15 mouse cellular contexts compared by ENCODE assay signal in genomic region chr7:102425933-102426685, GRCm38 (mm10). TPM values are rescaled to one million over a fixed set of nuclear protein-coding genes. Genes with fewer than 3 reads are reported as not detected.
DNase-seq lines count a peak whose midpoint lies in the region; ATAC-seq and TF ChIP-seq lines count a peak whose summit lies in the region.
"Had no signal": no experiment of that assay in that cellular context is flagged by ENCODE, and none has a peak within 500 bp of the region (broad histone marks: within the 10 kb centered on the region; RNA-seq: fewer than 3 reads in every experiment).

No protein-coding gene starts in this region.

- H3K4me1 ChIP-seq in liver, embryonic 11.5 days (replicated peaks; ENCODE audit: control insufficient read depth, insufficient read depth, low read length), result no peaks in the 10 kb centered on the region
- H3K4me1 ChIP-seq in liver, adult 2 months (ENCODE audit: control insufficient read depth, insufficient read depth, low read length), result no peaks in the 10 kb centered on the region; the same call in 1 of the 2 replicates
- H3K4me1 ChIP-seq in small intestine, adult 2 months (ENCODE audit: control insufficient read depth, insufficient read depth, insufficient read length, low read length), result peaks cover 7% of the 10 kb centered on the region
- H3K4me1 ChIP-seq in heart, embryonic 11.5 days (ENCODE audit: control insufficient read depth, insufficient read depth, low read length), result no peaks in the 10 kb centered on the region
- H3K4me1 ChIP-seq: lung, embryonic 15.5 days had no signal

- no peaks in the 10 kb centered on the region for H3K9me3 ChIP-seq in liver, embryonic 11.5 days (ENCODE audit: control insufficient read depth, low read length)
- no peaks in the 10 kb centered on the region for H3K9me3 ChIP-seq in heart, embryonic 11.5 days (replicated peaks; ENCODE audit: control insufficient read depth, low read length)
- H3K9me3 ChIP-seq: embryonic facial prominence, embryonic 12.5 days; lung, embryonic 15.5 days had no signal

- no peak for TF ChIP-seq CTCF in liver, adult 2 months (IDR thresholded peaks at IDR 0.05; ENCODE audit: low read depth, low read length)
- no peak for TF ChIP-seq CTCF in small intestine, adult 2 months (IDR thresholded peaks at IDR 0.05; ENCODE audit: extremely low read depth, insufficient read length, insufficient replicate concordance, low read depth, low read length)

- H3K36me3 ChIP-seq in liver, embryonic 11.5 days (ENCODE audit: control insufficient read depth, insufficient read depth, low read length), result no peaks in the 10 kb centered on the region
- H3K36me3 ChIP-seq in liver, adult 2 months (ENCODE audit: control insufficient read depth, insufficient read depth, low read length), result peaks cover 5% of the 10 kb centered on the region; the same call in 1 of the 2 replicates
- H3K36me3 ChIP-seq in small intestine, adult 2 months (ENCODE audit: control insufficient read depth, insufficient read depth, low read length), result peaks cover 8% of the 10 kb centered on the region; the same call in 1 of the 2 replicates
- H3K36me3 ChIP-seq in heart, embryonic 11.5 days (ENCODE audit: control insufficient read depth, insufficient read depth, low read length), result no peaks in the 10 kb centered on the region
- H3K36me3 ChIP-seq: lung, embryonic 15.5 days had no signal

- H3K79me2 ChIP-seq in liver, adult 2 months (ENCODE audit: control insufficient read depth, insufficient read depth, low read length), result no peaks in the 10 kb centered on the region

- H3K4me2 ChIP-seq in liver, embryonic 11.5 days, result no peak overlapping the region
- H3K4me2 ChIP-seq in heart, embryonic 11.5 days, result no peak overlapping the region
- H3K4me2 ChIP-seq: embryonic facial prominence, embryonic 12.5 days; lung, embryonic 15.5 days had no signal

- no peaks in the 10 kb centered on the region for H3K27me3 ChIP-seq in liver, embryonic 11.5 days (replicated peaks; ENCODE audit: control insufficient read depth, insufficient read depth, low read length)
- no peaks in the 10 kb centered on the region for H3K27me3 ChIP-seq in liver, adult 2 months (ENCODE audit: control insufficient read depth, insufficient read depth, low read length)
- no peaks in the 10 kb centered on the region for H3K27me3 ChIP-seq in small intestine, adult 2 months (ENCODE audit: control insufficient read depth, insufficient read depth, low read length)
- no peaks in the 10 kb centered on the region for H3K27me3 ChIP-seq in heart, embryonic 11.5 days (ENCODE audit: control insufficient read depth, insufficient read depth, low read length)
- H3K27me3 ChIP-seq: embryonic facial prominence, embryonic 12.5 days; lung, embryonic 15.5 days had no signal

- no peak for TF ChIP-seq POLR2A in liver, adult 2 months (IDR thresholded peaks at IDR 0.05; ENCODE audit: extremely low read depth, insufficient read depth, low read length)
- no peak for TF ChIP-seq POLR2A in small intestine, adult 2 months (IDR thresholded peaks at IDR 0.05; ENCODE audit: low read depth, low read length)

- H3K4me3 ChIP-seq in liver, embryonic 11.5 days (ENCODE audit: low read depth, low read length), result no peak overlapping the region
- H3K4me3 ChIP-seq in liver, adult 2 months (ENCODE audit: insufficient read depth, low read depth, low read length), result no peak overlapping the region
- H3K4me3 ChIP-seq in small intestine, adult 2 months (ENCODE audit: low read depth, low read length), result no peak overlapping the region
- H3K4me3 ChIP-seq in heart, embryonic 11.5 days (ENCODE audit: low read depth, low read length), result no peak overlapping the region
- H3K4me3 ChIP-seq: embryonic facial prominence, embryonic 12.5 days; lung, embryonic 15.5 days had no signal

- no peak overlapping the region for H3K27ac ChIP-seq in liver, embryonic 11.5 days (ENCODE audit: low read depth, low read length)
- H3K27ac ChIP-seq in liver, adult 2 months (replicated peaks; ENCODE audit: insufficient read depth, low read depth, low read length), result no peak overlapping the region
- 0 out of 2 replicates have a peak overlapping the region, but pooled peaks have one; percentile 29 for H3K27ac ChIP-seq in small intestine, adult 2 months (ENCODE audit: insufficient read depth, low read depth, low read length)
- H3K27ac ChIP-seq in heart, embryonic 11.5 days (ENCODE audit: low read depth, low read length), result no peak overlapping the region
- H3K27ac ChIP-seq: embryonic facial prominence, embryonic 12.5 days; lung, embryonic 15.5 days; stomach, postnatal 0 days had no signal

- ATAC-seq in liver, embryonic 11.5 days (replicated peaks; ENCODE audit: low FRiP score), result no peak
- ATAC-seq in heart, embryonic 11.5 days (replicated peaks; ENCODE audit: insufficient number of reproducible peaks, low FRiP score, low TSS enrichment), result no peak

- 51% methylated on average over 6 of the region's 6 CpGs for WGBS in liver, embryonic 11.5 days
- 75% methylated on average over 6 of the region's 6 CpGs for WGBS in liver, adult 2 months
- WGBS in small intestine, adult 2 months, result 15% methylated on average over 6 of the region's 6 CpGs
- WGBS in heart, embryonic 11.5 days (ENCODE audit: insufficient replicate concordance), result 58% methylated on average over 6 of the region's 6 CpGs

- DNase-seq in liver (peak; percentile 21), ZHBTc4 (ENCODE audit: low read depth, low spot score) (peak; percentile 51)
- DNase-seq in liver, embryonic 11.5 days (ENCODE audit: low spot score), result no peak
- peak; percentile 27 for DNase-seq in liver, adult 2 months (ENCODE audit: extremely low read depth, low read depth, low spot score)
- no peak for DNase-seq in adrenal gland, postnatal 14 days
- no peak for DNase-seq in layer of hippocampus, adult 11-12 months (ENCODE audit: low spot score)
- DNase-seq: cerebellum, adult 9-10 months had no signal

- H3K9ac ChIP-seq in liver, embryonic 11.5 days (ENCODE audit: low read depth, low read length), result no peak overlapping the region
- H3K9ac ChIP-seq in liver, adult 2 months (ENCODE audit: low read depth, low read length), result no peak overlapping the region
- H3K9ac ChIP-seq in heart, embryonic 11.5 days (ENCODE audit: low read depth, low read length), result no peak overlapping the region
- H3K9ac ChIP-seq: embryonic facial prominence, embryonic 12.5 days; lung, embryonic 15.5 days had no signal

RNA-seq across cellular contexts. Expression of gene Rrm1, which starts 15.4 kb away (rescaled TPM):
- 284 and 324 TPM in 2 replicates for polyA plus RNA-seq in liver, embryonic 11.5 days (2014; fragmentation: Nextera tagmentation; extraction: Ambion mirVana)
- total RNA-seq in liver, adult 2 months (2014; rRNA removed), result 7.9 and 10.4 TPM in 2 replicates
- 2.2 and 2.3 TPM in 2 replicates for polyA plus RNA-seq in liver, adult 2 months (2012; rRNA removed)
- 2.2 and 4.0 TPM in 2 replicates for polyA plus RNA-seq in small intestine, adult 2 months (2012; rRNA removed)
- total RNA-seq in adrenal gland, postnatal 14 days (2021), result 41.7 and 42.2 TPM in 2 replicates
- 160 and 162 TPM in 2 replicates for polyA plus RNA-seq in heart, embryonic 11.5 days (2014; fragmentation: Nextera tagmentation; extraction: Ambion mirVana)

RNA-seq across cellular contexts. Expression of gene Olfr543, which starts 55.4 kb away (rescaled TPM):
- 0.40 and 0.47 TPM in 2 replicates for polyA plus RNA-seq in liver, embryonic 11.5 days (2014; fragmentation: Nextera tagmentation; extraction: Ambion mirVana)
- total RNA-seq in liver, adult 2 months (2014; rRNA removed), result not detected in 2 replicates
- polyA plus RNA-seq in liver, adult 2 months (2012; rRNA removed), result not detected in 2 replicates
- not detected in 2 replicates for polyA plus RNA-seq in small intestine, adult 2 months (2012; rRNA removed)
- total RNA-seq in adrenal gland, postnatal 14 days (2021), result not detected in 2 replicates
- 1.0 TPM in 1 of 2 replicates, not detected in the other for polyA plus RNA-seq in heart, embryonic 11.5 days (2014; fragmentation: Nextera tagmentation; extraction: Ambion mirVana)
- total RNA-seq: adrenal gland, adult 18-20 months; layer of hippocampus, postnatal 10 days had no signal
- polyA plus RNA-seq: heart, postnatal 0 days; stomach, postnatal 0 days had no signal

Comparison
In these comparisons a context has a peak if more than half of its experiments do, and no peak if none do; other contexts are left out.
1. DNase-seq: peak in liver (single experiment), ZHBTc4 (single experiment) and liver, adult 2 months (single experiment); none in liver, embryonic 11.5 days (single experiment), adrenal gland, postnatal 14 days (single experiment) and layer of hippocampus, adult 11-12 months (single experiment).
2. RNA of gene Rrm1, which starts 15.4 kb away (polyA plus RNA-seq): 284 to 324 TPM in liver, embryonic 11.5 days and 160 to 162 TPM in heart, embryonic 11.5 days; 2.2 to 4.0 TPM in small intestine, adult 2 months and 2.2 to 2.3 TPM in liver, adult 2 months; every median in the first group is over 10 times any median in the second.